Mouse (Mus musculus) heart, postnatal 14 days (tissue): ENCODE measurements around the gene Dirc2. TPM values are rescaled to one million over a fixed set of nuclear protein-coding genes. Genes with fewer than 3 reads are reported as not detected.

Source experiments
- DNase-seq, 2 experiments: peaks; one replicate each; pipeline ENCODE4 v3.0.0; 2021 to 2022
- intact Hi-C: fragments of 180-260 bp; cut with DNase I; formaldehyde crosslinking; loops from one replicate; pipeline ENCODE4 v1.15.1; 2025
- total RNA-seq, 2 experiments: library from RNA; stranded (reverse); gene quantifications; 2 replicates each; pipeline ENCODE4 v1.2.3; 2021

Gene Dirc2
- total RNA-seq, 2 experiments from 2014 or later = 56.2 to 61.5 TPM

GRCm38 (mm10) chr16:35776737-35777136 is 7.6 kb upstream of the Dirc2 start:
- intact Hi-C loops = no loop called here
- no peak for DNase-seq

GRCm38 (mm10) chr16:35775835-35776234 is 6.7 kb upstream of the Dirc2 start:
- intact Hi-C loops = no loop called here
- no peak for DNase-seq

GRCm38 (mm10) chr16:35772598-35772997 is 3.4 kb upstream of the Dirc2 start:
- intact Hi-C loops = loop anchor here (5.0 kb wide), 2 partner anchors 35 to 45 kb away; no protein-coding TSS in a partner anchor
- no peak for DNase-seq

GRCm38 (mm10) chr16:35771606-35772005 is 2.5 kb upstream of the Dirc2 start:
- no peak for DNase-seq
- intact Hi-C loops = loop anchor here (5.0 kb wide), 2 partner anchors 34 to 46 kb away; no protein-coding TSS in a partner anchor

GRCm38 (mm10) chr16:35771141-35771540 is 2.0 kb upstream of the Dirc2 start:
- intact Hi-C loops = loop anchor here (5.0 kb wide), 2 partner anchors 34 to 46 kb away; no protein-coding TSS in a partner anchor
- DNase-seq = no peak

- peak; percentile 92 to 94 for DNase-seq
- intact Hi-C loops = loop anchor here (5.0 kb wide), 2 partner anchors 33 to 47 kb away; no protein-coding TSS in a partner anchor
Measured at GRCm38 (mm10) chr16:35769878-35770657, 912 bp upstream of the Dirc2 start, which contains the start of gene Hspbap1. Gene Hspbap1, plus strand, starts transcription at chr16:35770375.

- DNase-seq = no peak
- intact Hi-C loops = no loop called here
Measured at GRCm38 (mm10) chr16:35768469-35768784, 729 bp downstream of the Dirc2 start.

- intact Hi-C loops = no loop called here
- no peak for DNase-seq
Measured at GRCm38 (mm10) chr16:35766366-35766765, 2.8 kb downstream of the Dirc2 start.

GRCm38 (mm10) chr16:35765449-35765848 is 3.7 kb downstream of the Dirc2 start:
- intact Hi-C loops = no loop called here
- no peak for DNase-seq

- intact Hi-C loops = no loop called here
- no peak for DNase-seq
Measured at GRCm38 (mm10) chr16:35764941-35765340, 4.2 kb downstream of the Dirc2 start.

- intact Hi-C loops = no loop called here
- DNase-seq = no peak
Measured at GRCm38 (mm10) chr16:35763590-35764296, 5.4 kb downstream of the Dirc2 start.

GRCm38 (mm10) chr16:35759401-35759800 is 9.8 kb downstream of the Dirc2 start:
- no peak for DNase-seq
- intact Hi-C loops = no loop called here

GRCm38 (mm10) chr16:35756697-35757096 is 12.5 kb downstream of the Dirc2 start:
- no peak for DNase-seq
- intact Hi-C loops = no loop called here

- DNase-seq = no peak
- intact Hi-C loops = no loop called here
Measured at GRCm38 (mm10) chr16:35755502-35756334, 13.4 kb downstream of the Dirc2 start.

GRCm38 (mm10) chr16:35753926-35754325 is 15.2 kb downstream of the Dirc2 start:
- intact Hi-C loops = no loop called here
- no peak for DNase-seq

- intact Hi-C loops = no loop called here
- DNase-seq = no peak
Measured at GRCm38 (mm10) chr16:35751841-35752240, 17.3 kb downstream of the Dirc2 start.

- intact Hi-C loops = no loop called here
Measured at GRCm38 (mm10) chr16:35749385-35749784, 19.8 kb downstream of the Dirc2 start.

GRCm38 (mm10) chr16:35748237-35748603 is 20.9 kb downstream of the Dirc2 start:
- intact Hi-C loops = no loop called here

More at GRCm38 (mm10) chr16:35749385-35749784, 19.8 kb downstream of the Dirc2 start:
- no peak for DNase-seq

GRCm38 (mm10) chr16:35747417-35748236 is 21.5 kb downstream of the Dirc2 start:
- intact Hi-C loops = no loop called here
- DNase-seq = no peak

More at GRCm38 (mm10) chr16:35748237-35748603, 20.9 kb downstream of the Dirc2 start:
- no peak for DNase-seq
